Mouse (Mus musculus) midbrain, postnatal 0 days (tissue): Measurements from ENCODE around the gene Olfr313. TPM values are rescaled to one million over a fixed set of nuclear protein-coding genes. Genes with fewer than 3 reads are reported as not detected.
"Not testable (repeated sequence)": the region's sequence is repeated elsewhere in the genome, so short reads cannot be mapped to it uniquely, and the experiment has no call there.

Source experiments
- ATAC-seq: fragments of 200-750 bp; cut with Nextera tagmentation; 2 replicates; pipeline ENCODE4 v1.8.0; 2017; ENCODE audit warnings: moderate number of reproducible peaks, mild to moderate bottlenecking, moderate TSS enrichment, moderate library complexity; ENCODE audit not compliant: low FRiP score
- DNase-seq: peaks from one replicate; pipeline ENCODE4 v3.0.0-alpha.2; 2015; ENCODE audit warnings: low spot score
- H3K27ac ChIP-seq: fragments of 300-500 bp; sonication (generic); 2 replicates; pipeline ENCODE4 v1.5.1; 2014; ENCODE audit warnings: low read depth, mild to moderate bottlenecking, low read length, mixed read lengths
- H3K27me3 ChIP-seq: fragments of 300-500 bp; sonication (generic); 2 replicates; pipeline ENCODE4 v1.6.1; 2014; ENCODE audit warnings: low read length, control low read depth, mixed read lengths; ENCODE audit not compliant: insufficient read depth
- H3K36me3 ChIP-seq: fragments of 300-500 bp; sonication (generic); 2 replicates; pipeline ENCODE4 v1.6.1; 2014; ENCODE audit warnings: low read length, control low read depth, mixed read lengths; ENCODE audit not compliant: insufficient read depth
- H3K4me1 ChIP-seq: fragments of 300-500 bp; sonication (generic); 2 replicates; pipeline ENCODE4 v1.6.1; 2014; ENCODE audit warnings: mild to moderate bottlenecking, control low read depth, antibody characterized with exemption, low read length, mixed read lengths; ENCODE audit not compliant: insufficient read depth
- H3K4me2 ChIP-seq: fragments of 300-500 bp; sonication (generic); 2 replicates; pipeline ENCODE4 v1.6.1; 2014; ENCODE audit warnings: low read depth, mild to moderate bottlenecking, low read length, mixed read lengths; ENCODE audit not compliant: poor library complexity, severe bottlenecking
- H3K4me3 ChIP-seq: fragments of 300-500 bp; sonication (generic); 2 replicates; pipeline ENCODE4 v1.5.1; 2014; ENCODE audit warnings: low read depth, mild to moderate bottlenecking, low read length, moderate library complexity
- H3K9ac ChIP-seq: fragments of 300-500 bp; sonication (generic); replicated peaks from 2 replicates; pipeline ENCODE4 v1.6.1; 2014; ENCODE audit warnings: mild to moderate bottlenecking, low read length, moderate library complexity, mixed read lengths; ENCODE audit not compliant: poor library complexity, severe bottlenecking
- H3K9me3 ChIP-seq: fragments of 300-500 bp; sonication (generic); 2 replicates; pipeline ENCODE4 v1.6.1; 2016; ENCODE audit warnings: low read length, control low read depth
- CTCF ChIP-seq: IDR thresholded peaks from 2 replicates; pipeline ENCODE4 v1.5.1; 2016; ENCODE audit warnings: antibody characterized with exemption, mild to moderate bottlenecking
- WGBS: fragments of 180-500 bp; shearing (Covaris S2); extraction: QIAGEN DNeasy Blood & Tissue Kit; methylation state at CpG from one replicate; pipeline ENCODE4 v1.1.7; 2014; 5-methylcytosine and 5-hydroxymethylcytosine counted together
- polyA plus RNA-seq: library from polyadenylated mRNA; unstranded; fragments of >200 nt; fragmentation: Nextera tagmentation; extraction: Ambion mirVana; gene quantifications from 2 replicates; pipeline ENCODE4 v1.2.1, GENCODE M21; 2015
- total RNA-seq: library from RNA; depleted of rRNA; stranded (reverse); fragments of >200 nt; gene quantifications from 2 replicates; pipeline ENCODE4 v1.2.3, GENCODE M21; 2014; rRNA removed

The Olfr313 gene
- total RNA-seq (not detected in 2 replicates), polyA plus RNA-seq (not detected in 2 replicates)

GRCm38 (mm10) chr11:58814700-58815099 is at the start of gene Olfr313:
Gene Olfr313, plus strand, starts transcription at chr11:58815000.
- H3K4me2 ChIP-seq, H3K9ac ChIP-seq, H3K4me1 ChIP-seq, H3K9me3 ChIP-seq, DNase-seq, H3K27ac ChIP-seq, H3K4me3 ChIP-seq, H3K36me3 ChIP-seq, ATAC-seq, H3K27me3 ChIP-seq: not testable (repeated sequence)
- 50% methylated on average over 1 of the region's 1 CpGs for WGBS

- no peak for TF ChIP-seq CTCF
- H3K4me1 ChIP-seq = no peaks in the 10 kb centered on the region
- H3K4me3 ChIP-seq = no peak within 1 kb of the TSS
- no peak for DNase-seq
- no peak within 1 kb of the TSS for H3K27ac ChIP-seq
- H3K9ac ChIP-seq = no peak within 1 kb of the TSS
- no peaks in the 10 kb centered on the region for H3K9me3 ChIP-seq
- H3K36me3 ChIP-seq = no peaks in the 10 kb centered on the region
- H3K4me2 ChIP-seq = no peak within 1 kb of the TSS
- ATAC-seq = no peak
- no peaks in the 10 kb centered on the region for H3K27me3 ChIP-seq
These were observed 41.9 kb upstream of the Olfr313 start, which contains the start of gene Olfr315 for GRCm38 (mm10) chr11:58772888-58773287. Gene Olfr315, plus strand, starts transcription at chr11:58773188.

- WGBS = 84% methylated on average over 6 of the region's 6 CpGs
- no peak for ATAC-seq
These were observed 32.2 kb upstream of the Olfr313 start, which contains the start of gene Olfr314 for GRCm38 (mm10) chr11:58782480-58783089. Gene Olfr314, plus strand, starts transcription at chr11:58782952.

GRCm38 (mm10) chr11:58784182-58784581 is 30.6 kb upstream of the Olfr313 start:
- no peak overlapping the region for H3K4me3 ChIP-seq
- H3K27ac ChIP-seq = no peak overlapping the region
- DNase-seq = no peak
- no peaks in the 10 kb centered on the region for H3K27me3 ChIP-seq
- no peaks in the 10 kb centered on the region for H3K9me3 ChIP-seq
- no peaks in the 10 kb centered on the region for H3K36me3 ChIP-seq
- H3K9ac ChIP-seq = no peak overlapping the region
- H3K4me1 ChIP-seq = no peaks in the 10 kb centered on the region
- no peak overlapping the region for H3K4me2 ChIP-seq
- no peak for TF ChIP-seq CTCF
- 82% methylated on average over 2 of the region's 2 CpGs for WGBS
- ATAC-seq = no peak

More at GRCm38 (mm10) chr11:58782480-58783089, 32.2 kb upstream of the Olfr313 start, which contains the start of gene Olfr314:
- Histone ChIP-seq H3K36me3 (no peaks in the 10 kb centered on the region), H3K27me3 (no peaks in the 10 kb centered on the region), H3K27ac (no peak within 1 kb of the TSS), H3K4me3 (no peak within 1 kb of the TSS), H3K4me2 (no peak within 1 kb of the TSS), H3K9ac (no peak within 1 kb of the TSS), H3K9me3 (no peaks in the 10 kb centered on the region), H3K4me1 (no peaks in the 10 kb centered on the region)
- no peak for TF ChIP-seq CTCF
- DNase-seq = no peak

- no peak overlapping the region for H3K4me3 ChIP-seq
- H3K4me2 ChIP-seq = no peak overlapping the region
- ATAC-seq = no peak
- no peak for TF ChIP-seq CTCF
- DNase-seq = no peak
- no peaks in the 10 kb centered on the region for H3K36me3 ChIP-seq
- no peaks in the 10 kb centered on the region for H3K9me3 ChIP-seq
- H3K4me1 ChIP-seq = no peaks in the 10 kb centered on the region
- H3K27ac ChIP-seq = no peak overlapping the region
- no peak overlapping the region for H3K9ac ChIP-seq
- WGBS = 88% methylated on average over 10 of the region's 10 CpGs
- H3K27me3 ChIP-seq = no peaks in the 10 kb centered on the region
These were observed 27.1 kb upstream of the Olfr313 start for GRCm38 (mm10) chr11:58787651-58788050.

- Histone ChIP-seq H3K4me1 (no peaks in the 10 kb centered on the region), H3K4me3 (no peak overlapping the region), H3K4me2 (no peak overlapping the region), H3K9me3 (no peaks in the 10 kb centered on the region), H3K27me3 (no peaks in the 10 kb centered on the region), H3K36me3 (no peaks in the 10 kb centered on the region), H3K27ac (no peak overlapping the region), H3K9ac (no peak overlapping the region)
- DNase-seq (no peak), ATAC-seq (no peak)
- WGBS = 88% methylated on average over 8 of the region's 8 CpGs
- no peak for TF ChIP-seq CTCF
These were observed 26.5 kb upstream of the Olfr313 start for GRCm38 (mm10) chr11:58788346-58788745.
